Mouse (Mus musculus): ENCODE results near the gene Olfr171.
"Not testable (repeated sequence)": the region's sequence is repeated elsewhere in the genome, so short reads cannot be mapped to it uniquely, and the experiment has no call there.

Gene Olfr171

GRCm38 (mm10) chr16:19629816-19630215 is at the start of gene Olfr171:
Gene Olfr171 (minus strand): TSS chr16:19629916.
- DNase-seq = no peak

GRCm38 (mm10) chr16:19670768-19671357 is 41.1 kb upstream of the Olfr171 start:
- DNase-seq = no peak

GRCm38 (mm10) chr16:19666312-19666711 is 36.6 kb upstream of the Olfr171 start:
- DNase-seq = no peak

GRCm38 (mm10) chr16:19611782-19612181 is 17.9 kb downstream of the Olfr171 start, which contains the start of gene Olfr170:
Gene Olfr170 (minus strand): TSS chr16:19611882.
- not testable (repeated sequence) for DNase-seq

GRCm38 (mm10) chr16:19603166-19603565 is 26.6 kb downstream of the Olfr171 start:
- no peak for DNase-seq

All from thymus, adult 18-20 months (tissue).